Mouse (Mus musculus): ENCODE data around the gene Bcdin3d.

Bcdin3d gene

DNA sequence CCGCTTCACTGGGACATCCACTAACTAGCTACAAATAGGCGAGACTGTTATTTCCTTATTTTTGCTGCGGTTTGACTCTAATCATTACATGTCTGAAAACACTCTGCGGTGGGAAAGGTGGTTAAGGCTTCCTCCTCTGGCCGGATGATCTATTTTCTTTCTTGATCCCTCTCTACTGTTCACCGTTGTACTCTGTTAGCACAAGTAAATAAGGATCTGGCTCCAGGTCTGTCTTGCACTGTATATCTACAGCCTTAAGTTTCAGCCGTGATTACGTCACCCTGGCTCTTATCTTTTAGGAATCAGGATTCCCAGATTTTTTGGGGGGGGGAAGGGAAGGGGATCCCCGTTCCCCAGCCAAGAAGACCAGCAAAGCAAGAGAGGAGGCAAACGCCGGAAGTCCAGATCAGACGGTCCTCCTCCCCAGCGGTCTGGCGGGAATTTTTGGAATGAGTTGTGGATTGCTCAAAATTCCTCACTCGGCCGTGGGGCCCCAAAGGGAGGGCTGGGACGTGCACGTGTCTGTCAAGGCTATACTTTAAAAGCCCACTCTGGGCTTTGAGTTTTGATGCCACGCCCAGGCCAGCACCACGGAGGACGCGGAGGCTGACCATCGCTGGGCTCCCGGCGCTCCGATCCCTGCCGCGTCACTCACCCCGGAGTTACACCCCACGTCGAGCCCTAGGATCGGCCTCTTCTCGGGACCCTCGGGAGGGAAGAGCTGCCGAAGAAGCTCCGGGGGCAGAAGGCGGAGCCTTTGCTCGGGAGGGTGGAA, 542 bp downstream of the Bcdin3d start:
- DNase-seq (ENCODE audit: low spot score in 2 of 2), result peak in 1 of 2 experiments; percentile 28

DNA sequence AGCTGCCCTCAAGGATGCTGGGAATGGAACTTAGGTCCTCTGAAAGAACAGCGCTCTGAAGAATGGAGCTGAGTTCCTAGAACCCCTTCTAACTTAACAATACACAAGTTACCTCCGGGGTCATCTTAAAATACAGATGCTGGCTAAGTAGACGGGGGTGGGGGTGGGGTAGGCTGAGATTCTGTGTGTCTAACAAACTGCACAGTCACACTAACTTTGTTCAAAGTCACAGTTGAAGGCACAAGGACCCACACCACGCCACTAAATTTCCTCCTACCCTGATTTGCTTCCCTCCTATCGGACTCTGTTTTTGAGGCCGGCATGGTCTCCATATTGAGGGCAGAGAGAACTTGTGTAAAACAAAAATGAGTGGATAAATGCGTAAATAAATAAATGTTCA, 1.6 kb downstream of the Bcdin3d start:
- no peak for DNase-seq (ENCODE audit: low spot score in 2 of 2)

DNA sequence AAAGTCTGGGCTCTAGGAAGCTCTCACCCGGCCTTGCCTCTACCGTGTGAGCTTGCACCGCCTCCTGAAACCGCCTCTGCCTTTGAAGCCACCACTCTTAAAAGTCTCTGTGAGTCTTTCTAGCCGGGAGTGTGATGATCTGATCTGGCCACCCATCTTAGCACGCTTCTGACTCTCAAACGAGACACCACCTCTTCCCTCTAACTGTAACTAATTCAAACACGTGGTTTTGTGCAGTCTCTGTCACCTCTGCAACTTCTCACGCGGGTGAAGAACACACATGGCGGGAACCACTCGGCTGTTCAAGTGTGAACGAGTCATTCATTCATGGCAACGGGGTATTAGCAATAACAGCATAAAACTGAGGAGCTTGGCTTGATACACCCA, 2.9 kb downstream of the Bcdin3d start:
- no peak for DNase-seq (ENCODE audit: low spot score in 2 of 2)

DNA sequence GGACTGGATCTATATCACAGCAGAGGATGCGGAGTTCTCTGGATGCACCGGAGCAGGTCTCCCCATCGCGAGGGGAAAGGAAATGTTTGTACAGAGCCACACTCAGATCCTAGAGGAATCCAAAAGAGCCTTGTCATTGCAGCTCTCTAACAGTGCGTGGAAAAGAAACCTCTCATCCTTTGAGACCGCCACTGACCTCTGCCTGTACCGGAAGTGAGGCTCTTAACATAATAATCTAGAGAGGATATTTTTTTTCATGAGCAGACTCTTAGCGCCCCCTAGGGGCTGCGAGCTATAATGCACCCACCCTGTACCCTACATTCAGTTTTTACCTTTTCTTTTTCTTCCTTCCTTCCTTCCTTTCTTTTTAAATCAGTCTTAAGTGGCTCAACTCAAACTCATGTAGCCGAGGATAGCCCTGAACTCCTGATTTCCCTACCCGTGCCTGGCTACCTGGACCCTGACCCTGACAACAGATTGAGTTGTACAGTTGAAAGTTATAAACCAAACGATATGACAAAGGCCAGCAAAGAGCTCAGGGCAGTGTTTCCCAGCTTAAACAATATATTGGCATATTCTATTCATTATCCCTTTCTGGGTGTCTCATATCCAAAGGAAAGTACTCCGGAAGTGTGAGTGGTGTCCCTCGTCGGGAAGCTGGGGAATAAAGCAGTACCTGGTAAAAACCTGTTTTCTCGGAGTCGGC, 3.4 kb downstream of the Bcdin3d start:
- peak in 1 of 2 experiments; percentile 33 for DNase-seq (ENCODE audit: low spot score in 2 of 2)

DNA sequence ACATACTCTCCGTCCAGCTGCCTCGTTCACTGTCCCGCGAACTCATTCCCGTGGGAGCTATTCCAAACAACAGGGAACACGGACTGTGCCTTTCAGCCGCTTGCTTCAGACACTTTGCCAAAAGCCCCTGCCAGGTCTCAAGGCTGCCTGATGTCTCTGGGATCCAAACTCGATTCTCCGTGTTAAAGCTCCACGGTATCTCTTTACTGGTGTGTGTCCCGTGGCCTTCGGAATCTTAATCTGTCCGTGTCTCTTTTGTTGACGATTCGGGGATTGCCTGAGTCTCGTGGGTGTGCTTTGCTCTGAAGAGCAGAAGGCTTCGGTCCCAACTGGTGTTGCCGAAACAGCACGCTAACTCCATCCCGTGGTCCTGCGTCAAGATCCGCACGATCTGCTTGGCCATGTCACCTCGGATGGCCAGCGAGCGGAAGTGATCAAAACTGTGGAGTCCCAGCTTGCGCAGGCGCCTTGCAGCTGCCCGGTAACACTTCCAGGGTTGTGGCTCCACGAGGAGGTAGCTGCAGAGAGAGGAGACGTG, 4.2 kb downstream of the Bcdin3d start:
- DNase-seq (ENCODE audit: low spot score in 2 of 2), result no peak

DNA sequence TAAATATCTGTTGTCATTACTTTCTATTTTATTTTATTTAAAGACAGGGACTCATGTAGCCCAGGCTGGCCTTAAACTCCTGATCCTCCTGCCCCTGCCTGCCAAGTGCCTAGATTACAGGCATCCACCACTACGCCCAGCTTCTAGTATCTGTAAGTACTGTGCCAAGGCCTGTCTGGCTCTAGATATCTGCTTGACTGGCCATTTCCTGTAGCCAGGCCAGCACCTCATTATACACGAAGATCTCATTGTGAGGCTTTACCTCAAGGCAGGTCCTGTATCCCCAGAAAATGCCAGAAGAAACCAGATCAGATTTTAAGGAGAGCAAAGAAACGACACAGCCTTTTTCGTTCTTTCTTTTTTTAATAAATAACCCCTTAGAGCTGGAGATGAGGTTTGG, 4.8 kb downstream of the Bcdin3d start:
- DNase-seq (ENCODE audit: low spot score in 2 of 2), result no peak

DNA sequence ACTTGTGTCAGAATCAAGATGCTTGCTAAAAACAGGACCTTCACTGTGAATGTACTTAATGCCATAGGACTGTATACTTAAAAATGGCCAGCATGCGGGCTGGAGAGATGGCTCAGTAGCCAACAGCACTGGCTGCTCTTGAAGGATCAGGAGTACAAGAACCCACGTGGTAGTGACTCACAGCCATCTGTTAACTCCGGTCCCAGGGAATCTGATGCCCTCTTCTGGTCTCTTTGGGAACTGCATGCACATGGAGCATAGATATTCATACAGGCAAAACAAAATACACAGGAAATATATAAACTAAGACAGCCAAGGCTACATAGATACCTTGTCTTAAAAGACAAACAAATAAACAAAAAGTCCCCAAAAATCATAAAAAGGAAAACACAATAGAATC, 5.5 kb downstream of the Bcdin3d start:
- DNase-seq (ENCODE audit: low spot score in 2 of 2), result peak; percentile 59 to 69

DNA sequence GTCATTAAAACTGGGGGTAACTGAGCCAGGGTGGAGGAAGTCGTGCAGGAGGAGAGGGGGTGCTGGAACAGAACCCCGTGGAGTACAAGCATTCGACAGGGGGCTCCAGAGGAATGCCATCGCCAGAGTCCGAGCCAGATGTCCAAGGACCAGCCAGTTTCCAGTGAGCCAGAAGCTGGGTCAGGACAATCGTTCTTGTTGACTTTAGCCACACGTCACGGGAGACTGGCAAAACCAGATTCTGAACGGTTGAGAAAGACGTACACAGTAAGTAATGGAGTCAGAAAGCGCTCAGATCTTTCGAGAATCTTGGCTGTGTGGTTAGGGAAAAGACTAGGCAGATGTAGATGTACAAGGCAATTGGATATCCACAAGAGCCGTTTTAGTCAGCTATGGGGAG, 11.3 kb downstream of the Bcdin3d start:
- DNase-seq (ENCODE audit: low spot score in 2 of 2), result no peak

DNA sequence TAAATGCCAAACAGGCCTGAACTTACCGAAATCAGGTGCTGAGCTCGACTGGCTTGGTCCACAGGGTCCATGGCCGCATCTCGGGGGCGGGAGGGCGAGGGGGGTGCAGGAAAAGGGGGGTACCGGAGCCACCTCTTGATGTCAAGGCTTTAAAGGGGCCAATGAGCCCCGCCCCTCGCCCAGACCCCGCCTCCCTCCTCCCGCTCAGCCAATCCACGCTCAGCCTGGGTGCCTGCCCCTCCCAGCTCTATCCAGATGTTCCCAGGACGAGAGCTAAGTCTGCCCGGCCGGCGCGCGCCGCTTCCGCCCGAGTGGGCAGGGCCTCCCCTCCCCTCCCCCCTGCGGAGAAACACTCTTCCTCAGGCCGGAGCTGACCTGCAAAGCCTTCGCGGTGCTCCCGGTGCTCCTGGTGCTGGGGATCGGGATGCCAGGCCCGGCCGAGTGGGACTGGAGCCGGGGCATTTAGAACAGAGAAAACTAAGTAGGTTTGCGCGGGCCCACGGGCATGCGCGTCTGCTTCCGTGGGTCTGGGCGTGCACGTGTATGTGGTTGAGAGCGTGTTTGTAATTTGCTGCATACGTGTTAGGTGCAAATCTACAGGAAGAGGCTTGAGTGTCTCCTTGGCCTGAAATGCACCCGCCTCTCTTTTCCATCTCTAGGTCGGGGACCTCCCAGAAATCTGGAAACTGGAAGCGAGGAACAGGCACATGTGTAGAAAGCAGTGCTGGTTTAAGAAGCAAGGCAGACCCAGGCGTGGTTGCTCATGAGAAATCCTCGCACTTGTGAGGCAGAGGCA, 16.7 kb downstream of the Bcdin3d start, which contains the start of gene Nckap5l:
Nckap5l (minus strand) TSS at position 143 of the 796 bp plus-strand sequence.
- DNase-seq (ENCODE audit: low spot score in 2 of 2), result peak; percentile 86 to 88

DNA sequence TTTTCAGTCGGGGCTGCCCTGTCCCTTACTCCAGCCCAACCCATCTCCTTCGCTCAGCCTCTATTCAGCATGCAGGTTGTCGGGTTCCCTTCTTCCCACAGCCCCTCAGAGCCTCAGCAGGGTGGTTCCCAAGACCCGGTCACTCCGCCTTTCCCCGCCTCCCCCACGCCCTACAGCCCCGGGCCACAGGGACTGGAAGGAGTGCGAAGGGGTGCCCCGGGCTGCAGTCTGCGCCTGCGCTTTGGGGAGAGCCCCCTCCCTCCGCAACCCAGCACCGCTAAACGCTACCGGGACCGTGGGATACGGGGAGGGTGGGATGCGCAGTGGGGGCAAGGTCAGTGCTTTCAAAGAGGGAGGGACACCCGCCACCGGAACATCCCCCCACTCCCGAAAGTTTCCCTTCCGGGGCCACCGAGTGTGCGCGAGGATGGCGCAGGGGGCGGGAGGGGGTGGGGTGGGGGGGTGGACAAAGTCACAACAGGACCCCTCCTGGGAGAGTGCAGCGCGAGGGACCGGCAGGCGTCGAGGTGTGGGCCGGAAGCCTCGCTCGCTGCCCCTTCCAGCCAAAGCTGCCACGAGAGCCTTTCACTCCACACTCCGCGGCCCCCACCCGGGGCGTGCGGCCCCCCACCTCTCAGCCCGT, 17.4 kb downstream of the Bcdin3d start:
- DNase-seq (ENCODE audit: low spot score in 2 of 2), result peak; percentile 30 to 34

DNA sequence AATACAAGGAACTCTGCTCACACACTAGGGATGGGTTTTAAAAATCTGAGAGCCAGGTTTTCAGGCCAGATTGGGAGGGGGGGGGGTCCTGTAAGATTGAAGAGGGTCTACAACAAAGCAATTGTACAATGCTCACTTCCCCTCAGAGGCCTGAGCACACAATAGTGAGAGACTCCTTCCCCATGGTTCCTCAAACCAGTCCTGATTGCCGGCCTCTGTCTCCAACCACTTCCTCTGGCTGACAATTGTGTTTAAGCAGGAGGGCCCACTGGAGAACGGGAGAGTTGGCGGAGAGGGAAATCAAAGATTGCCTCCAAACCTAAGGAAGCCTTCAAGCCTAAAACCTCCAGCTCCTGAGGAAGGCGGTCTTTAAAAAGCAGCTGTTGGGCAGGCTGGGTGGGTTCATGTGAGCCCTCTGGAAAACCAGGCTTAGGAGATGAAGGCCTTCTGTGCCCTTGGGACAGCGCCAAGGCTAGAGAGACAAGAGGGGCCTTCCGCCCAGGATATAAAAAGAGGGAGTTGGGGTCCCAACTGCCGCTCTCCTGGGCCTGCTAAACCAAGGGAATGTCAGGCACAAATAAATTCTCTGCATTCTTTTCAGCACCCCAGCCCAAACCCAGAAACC, 18.1 kb downstream of the Bcdin3d start:
- DNase-seq (ENCODE audit: low spot score in 2 of 2), result no peak

DNA sequence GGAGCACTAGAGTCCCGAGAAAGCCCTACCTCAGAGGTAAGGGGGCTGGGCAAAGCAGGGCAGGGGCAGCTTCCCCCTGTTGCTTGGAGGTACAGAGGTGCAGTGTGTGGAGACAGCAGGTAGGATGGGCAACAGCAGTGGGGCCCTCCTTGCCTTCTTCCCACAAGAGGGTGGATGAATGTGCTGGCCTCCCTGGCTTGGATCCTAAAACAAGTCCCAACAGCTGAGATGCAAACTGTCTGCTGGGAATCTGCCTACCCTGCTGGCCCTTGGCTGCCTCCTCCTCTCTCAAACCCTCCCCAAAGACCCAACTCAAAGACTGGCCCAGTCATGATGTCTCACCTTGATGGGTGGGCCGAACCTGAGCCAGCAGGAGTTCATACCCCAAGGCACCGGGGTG, 19.1 kb downstream of the Bcdin3d start:
- no peak for DNase-seq (ENCODE audit: low spot score in 2 of 2)

DNA sequence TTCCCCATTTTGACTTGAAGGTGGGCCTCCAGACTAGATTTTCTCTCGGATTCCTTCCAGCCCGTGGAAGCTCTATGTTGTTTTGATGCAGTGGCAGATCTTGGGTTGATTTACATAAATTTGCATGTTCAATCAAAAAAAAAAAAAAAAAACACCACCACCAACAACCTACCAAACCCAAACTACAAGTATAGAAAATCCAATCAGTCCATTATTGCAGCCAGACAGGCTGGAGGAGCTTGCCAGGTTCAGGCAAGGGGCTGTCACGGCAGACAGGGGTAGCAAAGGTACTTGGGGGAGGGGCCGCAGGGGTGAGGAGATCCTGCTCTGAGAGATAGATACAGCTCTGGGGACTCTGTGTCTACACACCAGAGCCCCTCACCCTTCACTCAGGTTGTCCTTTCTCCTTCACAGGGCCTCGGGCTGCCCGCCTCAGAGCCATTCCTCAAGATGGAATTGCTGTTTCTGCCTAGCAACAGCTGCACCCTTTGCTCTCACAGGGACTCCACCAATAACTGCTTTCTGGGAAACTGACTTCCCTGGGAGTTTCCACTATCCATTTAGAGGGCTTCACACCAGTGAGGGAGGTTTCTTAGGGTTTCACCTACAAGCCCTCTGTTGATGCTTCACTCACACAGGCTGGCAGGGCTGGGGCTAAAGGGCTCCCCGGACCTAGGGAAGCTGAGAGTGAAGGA, 19.8 kb downstream of the Bcdin3d start:
- DNase-seq (ENCODE audit: low spot score in 2 of 2), result no peak

DNA sequence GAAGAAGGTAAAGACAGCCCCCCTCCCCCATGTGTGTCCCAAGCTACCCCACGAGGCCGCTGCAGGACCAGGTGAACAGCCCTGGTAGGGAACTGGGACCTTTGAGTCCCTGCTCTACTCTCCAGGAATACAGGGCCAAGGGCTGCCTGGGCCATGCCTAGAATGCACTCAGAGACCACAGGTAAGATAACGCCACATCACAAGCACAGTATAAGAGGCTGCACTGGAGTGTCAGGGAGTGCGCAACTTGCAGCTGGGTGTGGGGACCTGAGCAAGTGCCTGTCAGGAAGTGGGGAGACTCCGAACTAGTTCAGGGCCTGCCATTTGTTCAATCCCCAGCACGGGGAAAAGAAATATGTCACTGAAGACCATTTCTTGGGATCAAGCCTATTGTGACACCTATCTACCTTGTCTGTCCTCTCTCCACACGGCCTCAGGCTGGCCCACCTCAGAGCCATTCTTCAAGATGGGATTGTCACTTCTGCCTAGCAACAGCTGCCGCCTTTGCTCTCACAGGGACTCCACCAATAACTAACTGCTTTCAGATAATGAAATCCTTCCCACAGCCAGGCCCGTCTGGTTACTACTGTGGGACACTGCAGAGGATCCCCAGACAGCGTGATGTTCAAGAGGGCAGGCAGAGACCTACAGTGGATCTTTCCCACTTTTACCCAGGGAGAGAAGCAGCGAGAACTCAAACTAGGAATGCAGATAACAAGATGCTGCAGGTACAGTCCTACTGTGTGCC, 21.2 kb downstream of the Bcdin3d start:
- no peak for DNase-seq (ENCODE audit: low spot score in 2 of 2)

DNA sequence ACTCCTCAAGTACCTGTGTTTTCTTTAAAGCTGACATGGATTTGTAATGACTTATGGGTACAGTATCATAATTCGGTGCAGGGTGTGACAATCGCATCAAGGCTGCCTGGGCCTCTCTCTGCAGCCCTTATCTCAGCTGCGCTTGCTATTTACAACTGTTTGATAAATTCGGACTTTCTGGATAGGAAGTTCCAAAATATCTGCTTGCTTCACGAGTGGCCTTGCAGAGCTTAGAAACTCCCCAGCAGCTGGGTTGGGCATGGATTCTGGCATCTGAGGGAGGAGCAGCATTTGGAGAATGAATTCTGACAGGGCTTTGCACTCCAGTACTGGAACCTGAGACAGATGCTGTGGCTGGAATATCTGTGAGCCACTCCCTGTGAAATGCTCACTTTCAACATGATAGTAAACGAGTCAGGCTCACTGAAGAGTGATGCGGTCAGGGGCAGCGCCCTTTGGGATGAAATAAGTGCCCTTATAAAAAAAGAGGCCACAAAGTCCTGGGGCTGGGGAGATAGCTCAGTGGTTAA, 24.7 kb downstream of the Bcdin3d start:
- DNase-seq (ENCODE audit: low spot score in 2 of 2), result no peak

DNA sequence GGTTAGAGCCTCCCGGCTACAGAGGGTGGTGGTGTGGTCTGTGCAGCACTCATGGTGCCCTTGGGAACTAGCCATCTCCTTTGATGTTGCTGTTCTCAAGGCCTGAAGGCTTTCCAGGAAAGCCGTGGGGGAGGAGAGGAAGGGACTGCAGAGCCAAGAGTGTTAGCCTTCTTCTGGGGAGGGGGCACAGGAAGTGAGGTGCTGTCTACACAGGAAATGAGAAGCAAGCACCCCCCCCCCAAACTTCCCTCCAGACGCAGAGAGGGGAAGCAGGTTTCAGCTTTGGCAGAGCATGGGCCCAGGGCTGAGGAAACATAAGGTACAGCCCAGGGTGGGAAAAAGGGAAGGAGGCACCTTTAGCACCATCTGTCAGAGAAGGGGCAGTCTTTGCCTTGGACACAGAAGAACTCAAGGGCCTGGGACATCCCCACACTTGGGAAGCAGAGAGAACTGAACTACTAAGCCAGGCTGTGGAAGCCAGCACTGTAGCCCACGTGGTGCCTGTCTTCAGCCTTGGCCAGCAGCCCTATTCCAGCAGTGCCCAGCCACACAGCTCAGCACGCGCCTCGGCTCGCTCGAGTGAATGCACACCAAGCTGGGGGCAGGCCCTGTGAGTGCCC, 25.3 kb downstream of the Bcdin3d start:
- peak; percentile 51 to 61 for DNase-seq (ENCODE audit: low spot score in 2 of 2)

DNA sequence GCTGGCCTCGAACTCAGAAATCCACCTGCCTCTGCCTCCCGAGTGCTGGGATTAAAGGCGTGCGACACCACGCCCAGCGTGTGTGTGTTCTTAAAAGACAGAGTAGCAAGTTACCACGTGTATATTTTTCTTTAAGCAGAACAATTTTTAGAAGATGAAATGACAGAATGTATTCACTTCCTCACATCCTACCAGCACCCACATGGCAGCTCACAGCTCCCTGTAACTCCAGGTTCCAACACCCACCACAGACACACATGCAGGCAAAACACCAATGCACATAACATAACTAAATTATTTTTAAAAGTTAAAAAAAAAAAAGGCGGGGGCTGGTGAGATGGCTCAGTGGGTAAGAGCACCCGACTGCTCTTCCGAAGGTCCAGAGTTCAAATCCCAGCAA, 28.4 kb downstream of the Bcdin3d start:
- DNase-seq (ENCODE audit: low spot score in 2 of 2), result peak in 1 of 2 experiments; percentile 37

DNA sequence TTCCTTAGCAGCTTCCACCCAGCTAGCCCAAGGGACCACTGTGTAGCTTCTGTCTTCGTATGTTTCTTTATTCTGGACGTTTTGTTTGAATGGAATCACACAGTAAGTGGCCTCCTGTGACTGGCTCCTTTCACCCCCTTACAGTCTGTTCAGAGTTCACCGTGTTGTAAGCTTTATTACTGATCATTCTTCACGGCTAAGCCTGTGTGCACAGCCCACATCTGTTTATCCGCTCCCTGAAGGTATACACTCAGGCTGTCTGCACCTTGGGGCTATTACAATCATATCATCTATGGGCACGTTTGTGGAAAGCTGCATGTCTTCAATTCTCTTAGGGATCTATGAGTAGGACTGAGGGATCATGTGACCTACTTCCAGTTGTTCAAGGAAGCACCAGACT, 29.0 kb downstream of the Bcdin3d start:
- DNase-seq (ENCODE audit: low spot score in 2 of 2), result no peak

DNA sequence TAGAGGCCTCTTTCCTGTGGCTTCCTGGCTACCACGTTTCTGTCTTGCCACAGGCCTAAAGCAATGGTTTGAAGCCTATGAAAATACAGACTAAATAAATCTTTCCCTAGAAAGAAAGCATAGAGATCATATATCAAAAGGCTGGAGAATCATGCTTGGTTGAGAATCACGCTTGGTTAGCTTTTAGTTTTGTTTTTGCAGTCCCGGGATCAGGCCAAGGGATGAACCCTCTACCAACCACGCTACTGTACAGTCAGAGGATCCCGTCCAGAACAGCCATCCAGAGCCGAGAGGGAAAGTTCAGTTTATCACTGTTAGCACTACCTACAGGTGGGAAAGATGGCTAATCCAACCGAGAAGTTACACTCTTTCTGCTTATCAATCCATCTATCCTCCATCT, 32.2 kb downstream of the Bcdin3d start:
- no peak for DNase-seq (ENCODE audit: low spot score in 2 of 2)
